Mouse (Mus musculus) embryo, embryonic 10.5 days (tissue): ENCODE data around the gene Mapkapk2.
A peak's percentile ranks its signal among the peaks of the same experiment; 100 is the strongest.

Source experiments
- DNase-seq: peaks from one replicate; pipeline ENCODE4 v3.0.0-alpha.2; 2015; ENCODE audit warnings: low spot score

The Mapkapk2 gene

DNA sequence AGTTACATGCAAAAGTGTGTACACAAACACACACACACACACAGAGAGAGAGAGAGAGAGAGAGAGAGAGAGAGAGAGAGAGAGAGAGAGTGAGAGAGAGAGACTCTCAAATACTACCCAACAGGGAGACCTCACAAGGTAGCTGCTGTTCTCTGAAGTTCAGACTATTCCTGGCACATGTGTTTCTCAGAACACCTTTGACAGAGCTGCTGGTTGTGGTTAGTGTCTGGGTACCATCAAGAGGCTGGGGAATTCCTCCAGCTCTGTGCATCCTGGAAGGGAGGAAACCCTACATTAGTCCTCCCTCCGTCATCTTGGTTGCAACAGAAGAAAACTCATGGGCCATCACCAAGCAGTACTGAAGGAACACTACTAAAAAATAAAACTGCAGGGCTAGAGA is 16.9 kb downstream of the Mapkapk2 start:
- DNase-seq, result no peak

DNA sequence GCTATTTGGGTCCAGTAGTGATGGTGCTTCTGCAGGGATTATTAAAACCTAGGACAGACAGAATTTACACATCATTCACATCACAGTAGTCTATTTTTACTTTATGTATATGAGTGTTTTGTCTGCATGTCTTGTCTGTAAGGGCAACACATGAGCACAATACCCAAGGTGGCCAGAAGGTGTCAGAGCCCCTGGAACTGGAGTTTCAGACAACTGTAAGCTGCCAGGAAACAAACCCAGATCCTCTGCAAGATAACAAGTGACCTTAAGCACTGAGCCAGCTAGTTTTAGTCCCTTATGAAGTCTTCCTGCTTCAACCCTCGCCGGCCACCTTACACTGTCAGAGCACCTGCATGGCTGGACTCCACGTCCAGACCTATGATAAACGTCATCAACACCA is 17.9 kb downstream of the Mapkapk2 start:
- peak; percentile 39 for DNase-seq

GRCm38 (mm10) chr1:131078761-131079330 is 18.8 kb downstream of the Mapkapk2 start:
- DNase-seq, result peak; percentile 74

DNA sequence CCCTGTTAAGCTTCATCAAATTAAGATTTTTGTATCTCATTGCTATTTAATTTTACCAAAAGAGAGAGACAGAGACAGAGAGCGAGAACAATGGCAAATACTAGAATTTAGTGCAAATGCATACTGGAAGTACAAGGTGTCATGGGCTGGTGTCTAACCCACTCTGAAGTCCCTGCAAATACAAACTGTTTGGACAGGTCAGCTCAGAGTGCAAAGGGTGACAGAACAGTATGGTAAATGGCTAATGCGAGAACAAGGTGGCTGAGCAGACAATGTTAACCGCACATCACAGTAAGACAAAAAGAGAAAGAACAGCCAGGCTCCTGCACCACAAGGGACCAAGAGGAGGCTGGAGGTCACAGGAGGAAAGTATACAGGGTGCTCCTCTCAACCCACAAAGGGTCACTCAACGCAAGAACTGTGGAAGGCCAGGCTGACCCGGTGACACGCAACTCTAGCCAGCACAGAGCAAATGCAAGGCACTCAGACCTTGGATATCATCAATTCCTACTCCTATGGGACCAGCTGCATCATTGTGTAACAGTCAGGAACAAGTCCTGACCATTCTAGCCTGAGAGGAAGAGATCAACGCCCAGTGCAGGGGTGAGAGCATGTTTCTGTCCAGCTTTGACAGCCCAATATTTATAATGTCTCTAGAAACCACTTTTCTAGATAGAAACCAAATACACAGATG is 22.4 kb downstream of the Mapkapk2 start:
- DNase-seq, result no peak

DNA sequence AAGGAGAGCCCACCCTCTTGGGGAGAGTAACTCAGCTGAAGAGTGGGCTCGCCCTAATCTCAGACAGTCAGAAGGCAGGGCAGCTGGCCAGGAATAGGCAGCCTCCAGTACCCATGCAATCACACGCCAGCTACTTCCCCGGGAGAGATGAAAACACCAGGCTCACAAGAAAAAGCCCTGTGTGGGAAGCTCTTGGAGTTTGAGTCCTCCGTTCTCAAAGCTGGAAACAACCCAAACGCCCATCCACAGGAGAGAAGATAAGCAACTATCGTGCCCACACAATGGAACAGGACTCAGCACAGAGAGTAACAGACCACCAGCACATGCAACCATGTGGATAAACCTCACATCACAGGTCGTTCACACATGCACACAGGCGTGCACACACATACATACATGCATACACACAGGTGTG is 23.1 kb downstream of the Mapkapk2 start:
- DNase-seq, result no peak

DNA sequence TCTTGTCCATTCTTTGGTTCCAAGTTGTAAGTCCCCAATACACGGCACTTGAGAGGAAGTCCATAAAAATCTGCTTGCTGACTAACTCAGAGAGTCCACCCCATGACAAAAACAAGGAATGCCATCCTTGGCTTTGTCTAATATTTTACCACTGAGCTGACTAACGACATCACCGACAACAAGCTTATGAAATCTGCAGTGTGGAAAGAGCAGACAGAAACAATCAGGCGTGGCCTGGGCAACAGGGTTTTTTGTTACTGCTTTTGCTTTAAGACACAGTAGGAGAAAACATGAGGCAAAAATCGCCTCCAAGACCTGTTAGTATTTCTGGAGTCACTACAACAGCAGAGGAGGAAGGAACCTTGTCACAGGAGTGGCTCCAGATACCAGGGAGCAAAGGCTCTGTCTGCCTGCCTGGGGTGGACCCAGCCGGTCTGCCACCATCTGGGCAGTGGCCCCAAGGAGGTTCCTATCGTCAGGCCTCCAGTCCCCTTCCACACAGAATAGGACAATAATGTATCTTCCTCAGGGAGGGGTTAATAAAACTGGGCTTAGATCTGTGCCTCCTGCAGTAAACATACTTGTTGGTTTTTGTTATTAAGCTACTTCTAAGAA is 25.1 kb downstream of the Mapkapk2 start:
- no peak for DNase-seq

GRCm38 (mm10) chr1:131069010-131069409 is 28.6 kb downstream of the Mapkapk2 start:
- DNase-seq, result no peak

DNA sequence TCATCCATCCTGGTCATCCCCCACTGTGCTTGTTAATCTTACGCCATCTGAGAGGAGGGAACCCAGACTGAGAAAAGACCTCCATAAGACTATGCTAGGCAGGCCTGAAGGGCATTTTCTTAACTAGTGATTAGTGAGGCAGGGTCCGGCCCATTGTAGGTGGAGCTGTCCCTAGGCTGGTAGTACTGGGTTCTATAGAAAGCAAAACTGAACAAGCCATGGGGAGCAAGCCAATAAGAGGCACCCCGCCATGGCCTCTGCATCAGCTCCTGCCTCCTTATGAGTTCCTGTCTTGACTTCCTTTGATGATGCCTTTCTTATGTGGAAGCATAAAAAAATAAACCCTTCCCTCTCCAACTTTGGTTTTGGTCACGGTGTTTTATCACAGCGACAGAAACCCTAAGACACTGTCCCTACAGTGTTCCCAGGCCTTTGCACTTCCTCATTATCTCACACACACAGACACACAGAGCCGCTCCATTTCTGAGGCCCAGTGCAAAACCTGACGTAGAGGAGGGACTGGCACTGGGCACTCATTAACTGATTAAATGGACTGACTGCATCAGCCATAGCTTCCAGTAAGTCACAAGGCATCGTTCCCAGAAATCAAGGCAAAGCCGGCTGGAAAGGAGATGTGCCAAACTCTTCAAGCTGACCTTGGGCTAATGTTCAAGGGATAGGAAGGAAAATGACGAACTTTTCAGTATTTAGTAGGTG is 29.5 kb downstream of the Mapkapk2 start:
- no peak for DNase-seq

- peak; percentile 28 for DNase-seq
Observed at GRCm38 (mm10) chr1:131064202-131064601, 33.4 kb downstream of the Mapkapk2 start.

DNA sequence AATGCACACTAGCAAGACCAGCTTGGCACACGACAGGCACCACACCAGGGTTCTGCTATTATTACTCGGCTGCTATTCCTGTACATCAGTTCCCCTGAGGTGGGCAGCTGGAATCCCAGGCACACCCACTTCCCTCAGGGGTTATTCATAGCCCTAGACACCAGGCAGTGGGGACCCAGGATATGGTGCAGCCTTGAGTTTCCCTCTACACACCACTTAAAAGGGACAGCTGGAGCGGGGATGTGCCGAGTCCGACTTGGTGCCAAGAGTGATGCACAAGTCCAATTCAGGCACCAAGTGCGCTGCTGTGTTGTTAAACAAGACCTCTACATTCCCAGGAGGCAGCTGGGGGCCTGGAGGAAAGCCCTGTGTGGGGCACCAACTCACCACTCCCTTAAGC is 34.8 kb downstream of the Mapkapk2 start:
- DNase-seq, result no peak

- no peak for DNase-seq
Observed at GRCm38 (mm10) chr1:131061740-131062254, 35.8 kb downstream of the Mapkapk2 start.

- DNase-seq, result peak; percentile 72
Observed at GRCm38 (mm10) chr1:131060290-131061253, 37.1 kb downstream of the Mapkapk2 start.

- DNase-seq, result no peak
Observed at GRCm38 (mm10) chr1:131059841-131060240, 37.8 kb downstream of the Mapkapk2 start.

- no peak for DNase-seq
Observed at GRCm38 (mm10) chr1:131059411-131059810, 38.2 kb downstream of the Mapkapk2 start.

DNA sequence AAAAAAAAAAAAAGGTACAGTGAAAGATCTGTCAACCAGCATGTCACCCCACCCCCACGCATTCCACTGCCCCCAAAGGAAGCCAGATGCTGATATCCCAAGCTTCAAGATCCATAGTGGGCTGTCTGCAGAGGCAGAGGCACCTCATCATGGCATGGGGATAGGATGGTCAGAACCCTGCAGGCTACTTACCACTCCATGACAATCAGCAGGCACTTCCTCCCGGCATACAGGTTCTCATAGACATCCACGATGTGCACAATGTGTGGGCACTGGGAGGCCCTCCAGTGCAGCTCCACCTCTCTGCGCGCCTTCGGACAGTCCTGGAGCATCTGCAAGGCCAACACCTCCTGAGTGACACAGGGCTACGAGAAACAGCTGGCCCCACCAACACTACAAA is 39.2 kb downstream of the Mapkapk2 start:
- DNase-seq, result no peak

DNA sequence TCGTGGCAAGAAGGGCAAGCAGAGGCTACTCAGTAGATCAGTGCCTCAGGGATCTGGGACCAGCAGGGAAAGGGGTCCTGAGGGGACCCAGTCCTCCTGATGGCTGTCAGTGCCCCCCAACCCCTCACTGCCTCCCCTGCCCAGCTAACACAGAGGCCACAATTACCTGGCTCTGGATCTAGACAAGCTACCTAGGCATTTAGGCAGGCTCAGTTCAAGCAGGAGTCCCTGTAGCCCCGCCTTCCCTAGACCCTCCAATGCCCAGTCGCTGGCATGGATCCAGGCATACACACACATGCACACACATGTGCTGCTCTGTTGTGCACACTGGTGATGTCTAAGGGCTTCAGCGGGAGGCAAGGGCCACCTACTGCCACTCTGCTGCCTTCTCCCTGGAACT is 43.4 kb downstream of the Mapkapk2 start:
- no peak for DNase-seq

- DNase-seq, result no peak
Observed at GRCm38 (mm10) chr1:131053656-131054055, 44.0 kb downstream of the Mapkapk2 start.

- peak; percentile 93 for DNase-seq
Observed at GRCm38 (mm10) chr1:131053239-131053638, 44.4 kb downstream of the Mapkapk2 start.

GRCm38 (mm10) chr1:131051073-131051472 is 46.6 kb downstream of the Mapkapk2 start:
- peak; percentile 19 for DNase-seq

DNA sequence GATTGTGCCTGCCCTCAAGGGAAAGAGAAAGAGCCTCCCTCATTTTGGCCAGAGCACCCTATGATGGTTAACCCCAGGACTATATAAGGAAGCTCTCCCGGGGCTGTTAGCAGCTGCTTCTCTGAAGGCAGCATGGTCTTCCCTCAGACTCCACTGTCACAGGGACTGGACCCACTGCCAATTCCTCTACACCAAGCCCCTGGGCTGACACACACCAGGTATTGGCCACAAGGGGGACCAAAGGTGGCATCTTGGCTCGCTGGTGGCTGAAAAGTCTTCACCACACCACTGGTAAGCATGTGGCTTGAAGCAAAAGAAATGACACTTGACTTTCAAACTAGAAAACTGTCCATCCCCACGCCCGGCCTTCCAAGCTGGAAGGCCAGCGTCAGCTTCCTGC is 47.0 kb downstream of the Mapkapk2 start:
- no peak for DNase-seq

DNA sequence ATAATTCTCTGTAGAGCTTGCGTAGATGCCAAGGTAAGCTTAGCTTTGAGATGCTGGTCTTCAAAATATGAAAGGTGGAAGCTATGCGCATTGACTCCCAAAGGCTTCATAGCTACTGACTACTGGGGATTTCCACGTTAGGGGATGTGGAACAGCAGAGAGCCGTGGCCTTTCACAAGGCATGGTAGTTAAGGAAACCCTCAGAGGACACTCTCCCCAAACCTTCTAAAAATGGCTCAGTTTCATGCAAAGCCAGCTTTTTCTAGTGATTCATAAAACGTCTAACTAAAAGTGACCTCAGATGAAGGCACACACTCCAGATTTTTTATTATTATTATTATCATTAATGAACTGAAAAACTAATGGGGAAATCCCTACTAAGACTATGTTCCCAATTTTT is 47.6 kb downstream of the Mapkapk2 start:
- DNase-seq, result no peak
